Mouse (Mus musculus): Measurements from ENCODE around the gene Tns1.

Tns1 gene

GRCm38 (mm10) chr1:74012706-74013105 lies 111.5 kb downstream of the Tns1 start:
- DNase-seq: no peak

GRCm38 (mm10) chr1:74009495-74009894 lies 114.8 kb downstream of the Tns1 start:
- no peak for DNase-seq

GRCm38 (mm10) chr1:74008966-74009365 lies 115.3 kb downstream of the Tns1 start:
- peak; percentile 84 for DNase-seq

- peak; percentile 87 for DNase-seq
Observed at GRCm38 (mm10) chr1:74008498-74008897, 115.8 kb downstream of the Tns1 start.

GRCm38 (mm10) chr1:74007398-74008050 lies 116.7 kb downstream of the Tns1 start:
- DNase-seq: peak; percentile 73

- DNase-seq: peak; percentile 89
Observed at GRCm38 (mm10) chr1:74005020-74005419, 119.2 kb downstream of the Tns1 start.

GRCm38 (mm10) chr1:74003723-74004122 lies 120.5 kb downstream of the Tns1 start:
- DNase-seq: no peak

GRCm38 (mm10) chr1:74001449-74001820 lies 122.8 kb downstream of the Tns1 start:
- no peak for DNase-seq

- no peak for DNase-seq
Observed at GRCm38 (mm10) chr1:74000810-74001448, 123.3 kb downstream of the Tns1 start.

GRCm38 (mm10) chr1:74000191-74000651 lies 124.0 kb downstream of the Tns1 start:
- peak; percentile 77 for DNase-seq

GRCm38 (mm10) chr1:73999533-73999932 lies 124.7 kb downstream of the Tns1 start:
- DNase-seq: no peak

- DNase-seq: no peak
Observed at GRCm38 (mm10) chr1:73998925-73999375, 125.3 kb downstream of the Tns1 start.

GRCm38 (mm10) chr1:73998131-73998865 lies 126.0 kb downstream of the Tns1 start:
- DNase-seq: peak; percentile 68

GRCm38 (mm10) chr1:73997341-73997740 lies 126.9 kb downstream of the Tns1 start:
- DNase-seq: no peak

GRCm38 (mm10) chr1:73996650-73997049 lies 127.6 kb downstream of the Tns1 start:
- DNase-seq: no peak

- peak; percentile 57 for DNase-seq
Observed at GRCm38 (mm10) chr1:73996209-73996608, 128.0 kb downstream of the Tns1 start.

GRCm38 (mm10) chr1:73995063-73995810 lies 129.0 kb downstream of the Tns1 start:
- peak; percentile 85 for DNase-seq

- DNase-seq: peak; percentile 53
Observed at GRCm38 (mm10) chr1:73993901-73994426, 130.3 kb downstream of the Tns1 start.

GRCm38 (mm10) chr1:73993279-73993678 lies 131.0 kb downstream of the Tns1 start:
- DNase-seq: no peak

- DNase-seq: no peak
Observed at GRCm38 (mm10) chr1:73992201-73992938, 131.9 kb downstream of the Tns1 start.

GRCm38 (mm10) chr1:73991226-73991625 lies 133.0 kb downstream of the Tns1 start:
- no peak for DNase-seq

GRCm38 (mm10) chr1:73990024-73990423 lies 134.2 kb downstream of the Tns1 start:
- no peak for DNase-seq
